Mouse (Mus musculus): ENCODE data around the gene Cdh8.
"Not testable (repeated sequence)": the region's sequence is repeated elsewhere in the genome, so short reads cannot be mapped to it uniquely, and the experiment has no call there.

Gene Cdh8

DNA sequence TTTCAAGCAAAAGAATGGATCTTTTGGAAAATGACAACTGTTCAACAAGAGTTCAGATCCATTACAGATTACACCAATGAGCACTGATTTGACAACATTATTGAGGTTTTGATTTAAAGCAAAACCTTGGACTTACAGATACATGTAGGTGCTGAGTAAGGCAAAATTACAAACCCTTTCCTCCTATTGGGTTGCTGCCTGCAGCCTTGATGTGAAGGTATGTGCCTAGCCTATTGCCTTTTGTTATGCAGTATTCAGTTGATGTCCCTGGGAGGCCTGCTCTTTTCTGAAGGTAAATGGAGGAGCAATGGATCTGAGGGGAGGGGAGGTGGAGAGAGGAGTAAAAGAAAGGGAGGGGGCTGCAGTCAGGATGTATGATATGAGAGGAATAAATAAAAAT is 135.9 kb downstream of the Cdh8 start:
- in situ Hi-C loops (cut with MboI): no loop called here

GRCm38 (mm10) chr8:99267133-99267532 is 149.1 kb downstream of the Cdh8 start:
- in situ Hi-C loops (cut with MboI): no loop called here

GRCm38 (mm10) chr8:99234372-99234771 is 181.9 kb downstream of the Cdh8 start:
- in situ Hi-C loops (cut with MboI): no loop called here

- in situ Hi-C loops (cut with MboI): no loop called here
These were observed 192.6 kb downstream of the Cdh8 start for GRCm38 (mm10) chr8:99223697-99224096.

GRCm38 (mm10) chr8:99205194-99205593 is 211.1 kb downstream of the Cdh8 start:
- in situ Hi-C loops (cut with MboI): no loop called here

- in situ Hi-C loops (cut with MboI): no loop called here
These were observed 225.6 kb downstream of the Cdh8 start for GRCm38 (mm10) chr8:99190643-99191042.

DNA sequence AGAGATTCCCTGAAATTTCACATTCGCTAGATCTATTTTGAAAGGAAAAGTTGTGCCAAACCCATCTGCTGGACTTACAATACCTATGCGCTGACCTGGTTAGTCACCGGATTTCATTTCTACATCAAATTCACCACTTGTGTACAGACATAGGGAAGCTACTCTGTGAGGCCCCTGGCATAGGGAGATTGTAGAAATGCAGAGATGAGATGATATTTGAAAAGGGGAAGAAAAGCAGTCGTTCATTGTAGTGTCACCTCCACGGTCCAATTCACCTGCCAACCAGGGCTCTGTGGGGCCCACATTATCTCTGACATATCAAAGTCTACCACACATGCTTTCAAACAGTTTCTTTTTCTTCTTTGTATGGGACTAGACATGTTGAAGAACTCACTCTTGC is 229.4 kb downstream of the Cdh8 start:
- in situ Hi-C loops (cut with MboI): no loop called here

DNA sequence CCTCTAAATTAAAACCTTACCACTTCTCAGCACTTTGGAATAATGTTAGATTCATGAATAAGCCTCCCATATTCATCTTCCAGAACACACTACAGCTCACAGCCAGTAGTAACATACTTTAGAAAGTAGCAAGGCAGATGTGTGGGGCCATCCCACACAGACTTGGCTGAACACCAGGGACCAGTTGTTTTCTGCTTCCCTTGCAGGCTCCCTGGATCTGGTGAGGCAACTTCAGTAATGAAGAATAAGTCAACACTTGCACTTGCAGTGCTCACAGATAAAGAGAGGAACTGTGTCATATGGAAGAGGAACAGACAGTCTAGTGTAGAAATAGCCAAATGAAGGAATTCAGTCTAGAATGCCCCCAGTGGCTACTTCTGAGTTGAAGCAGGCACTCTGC is 232.1 kb downstream of the Cdh8 start:
- in situ Hi-C loops (cut with MboI): no loop called here

DNA sequence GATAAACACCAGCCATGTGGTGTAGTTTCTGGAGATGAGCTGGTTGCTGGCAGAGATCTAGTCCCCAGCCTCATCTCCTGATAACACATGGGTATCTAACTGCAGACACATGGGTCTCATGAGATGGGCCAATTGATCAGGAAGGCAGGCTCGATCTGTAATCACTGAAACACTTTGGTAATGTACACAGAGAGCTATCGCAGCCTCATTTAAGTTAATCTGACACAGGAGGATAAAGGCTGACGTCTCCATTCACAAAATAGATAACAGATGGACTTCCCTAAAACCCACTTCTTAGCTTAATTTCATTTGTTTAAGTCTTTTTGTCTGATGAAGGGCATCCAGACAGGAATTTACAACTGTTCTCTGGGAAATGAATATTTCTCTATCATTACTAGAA is 249.3 kb downstream of the Cdh8 start:
- in situ Hi-C loops (cut with MboI): no loop called here

GRCm38 (mm10) chr8:99161633-99162032 is 254.6 kb downstream of the Cdh8 start:
- in situ Hi-C loops (cut with MboI): no loop called here

DNA sequence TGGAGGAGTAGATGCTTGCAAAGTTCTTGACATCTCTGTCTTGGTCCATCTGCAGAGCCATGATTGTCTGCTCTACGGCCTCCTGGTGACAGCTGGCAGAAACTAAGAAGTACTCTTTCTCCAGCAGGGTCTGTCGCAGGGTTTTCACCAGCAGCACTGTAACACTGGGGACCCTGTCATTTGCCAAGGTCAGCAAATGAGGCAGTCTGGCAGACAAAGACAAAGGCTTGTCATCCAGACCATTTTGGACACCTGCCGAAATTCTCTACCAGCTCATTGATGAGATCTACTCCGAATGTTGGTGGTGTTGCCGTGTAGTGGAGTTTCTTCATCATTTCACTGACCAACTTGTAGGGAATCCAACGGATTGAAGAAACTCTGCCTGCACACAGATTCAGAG is 270.8 kb downstream of the Cdh8 start:
- in situ Hi-C loops (cut with MboI): no loop called here

DNA sequence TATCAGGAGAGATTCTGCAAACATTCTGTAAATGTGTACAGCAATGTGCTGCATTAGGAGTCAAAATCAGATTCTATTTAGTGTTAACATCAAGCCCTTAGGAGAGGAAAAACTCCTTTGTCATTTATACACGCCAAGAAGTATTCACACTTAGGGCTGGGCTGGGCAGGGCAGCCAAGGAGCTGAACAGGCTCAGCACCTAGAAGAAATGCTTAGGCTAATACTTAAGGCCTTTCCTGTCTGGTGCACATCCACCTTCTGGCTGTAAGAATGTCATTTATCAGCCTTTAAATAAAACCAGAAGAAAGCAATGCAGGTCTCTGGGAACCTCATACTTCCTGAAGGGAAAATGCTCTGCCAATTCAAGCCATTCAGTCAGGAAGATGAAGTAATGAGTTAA is 271.5 kb downstream of the Cdh8 start:
- in situ Hi-C loops (cut with MboI): not testable (repeated sequence)

DNA sequence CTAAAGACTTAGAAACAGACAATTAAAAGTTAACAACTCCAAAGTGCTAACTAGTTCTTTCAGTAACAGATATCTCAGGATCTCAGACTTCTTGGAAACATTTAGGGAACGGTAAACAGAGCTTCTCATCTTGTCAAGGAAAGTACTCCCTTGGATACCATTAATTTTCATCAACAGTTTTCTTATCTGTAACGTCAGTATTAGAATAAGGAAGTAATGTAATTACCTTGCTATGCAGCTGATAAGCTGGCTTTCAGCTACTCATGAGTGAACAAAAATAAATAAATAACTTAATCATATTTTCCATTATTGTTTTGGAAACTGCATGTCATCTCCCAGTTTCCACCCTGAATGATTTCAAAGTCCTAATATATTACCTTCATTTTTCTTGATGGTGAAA is 317.8 kb downstream of the Cdh8 start:
- in situ Hi-C loops (cut with MboI): no loop called here

DNA sequence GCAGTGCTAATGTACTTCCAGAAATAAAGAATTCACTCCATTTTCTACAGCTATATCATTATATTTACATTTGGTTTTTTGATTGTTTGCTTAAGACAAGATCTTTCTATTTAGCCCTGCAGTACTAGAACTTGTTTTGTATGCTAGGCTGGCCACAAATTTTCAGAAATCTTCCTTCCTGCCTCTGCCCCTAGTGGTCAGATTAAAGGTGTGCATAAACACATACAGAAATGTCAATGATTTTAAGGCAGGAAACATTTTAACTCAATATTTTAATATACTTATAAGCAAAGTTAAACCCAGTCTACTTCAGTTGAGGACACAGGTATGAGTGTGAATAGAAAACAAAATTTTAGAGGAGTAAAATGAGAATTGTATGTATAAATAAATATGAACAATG is 364.9 kb downstream of the Cdh8 start:
- in situ Hi-C loops (cut with MboI): no loop called here

DNA sequence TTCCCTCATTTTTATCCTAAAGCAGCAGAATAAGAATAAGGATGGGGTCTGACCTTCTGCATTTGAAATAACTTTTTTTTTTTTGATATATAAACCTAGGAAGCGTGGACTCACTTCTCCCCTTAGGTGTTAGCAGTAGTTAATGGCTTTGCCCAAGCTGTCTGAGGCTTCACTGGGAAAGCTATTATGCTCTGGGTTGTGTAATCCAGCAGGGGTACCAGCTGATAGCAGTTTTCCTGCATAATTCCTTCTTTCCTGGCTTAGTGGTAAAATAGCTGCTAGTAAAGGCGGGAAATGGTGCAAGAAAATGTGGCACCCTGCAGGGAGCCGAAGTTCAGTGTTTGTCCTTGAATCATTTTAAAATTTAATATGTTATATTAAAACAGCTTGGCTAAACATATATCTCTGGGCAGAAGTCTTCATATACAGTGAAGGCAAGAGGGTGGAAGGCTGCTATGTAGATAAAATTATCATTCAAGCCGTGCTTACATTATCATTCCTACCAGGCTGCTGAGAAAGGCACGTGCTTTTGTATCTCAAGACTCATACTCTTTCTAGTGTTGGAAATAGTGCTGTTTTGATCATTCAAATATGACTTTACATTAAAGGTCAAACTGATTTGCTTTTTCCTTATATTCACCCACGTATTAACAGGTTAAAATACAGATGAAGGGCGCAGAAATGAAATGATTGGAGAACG is 367.5 kb downstream of the Cdh8 start:
- in situ Hi-C loops (cut with MboI): no loop called here

DNA sequence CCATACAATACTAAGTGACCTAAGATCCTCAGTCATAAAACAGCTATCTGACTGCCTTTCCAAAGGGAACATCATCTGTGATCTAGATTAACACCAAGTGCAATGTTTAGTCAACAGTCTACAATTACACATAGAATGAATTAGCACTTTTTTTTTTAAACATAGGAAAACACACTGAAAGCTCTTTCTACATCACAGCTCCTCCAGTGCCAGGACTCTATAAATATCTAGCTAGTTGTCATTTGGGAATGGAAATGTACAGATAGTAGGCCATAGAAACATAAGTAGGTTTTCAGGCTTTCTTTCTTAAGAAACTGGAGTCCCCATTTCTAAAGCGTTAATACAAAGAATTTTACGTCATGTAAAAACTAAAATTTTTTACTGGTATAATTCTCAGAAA is 375.8 kb downstream of the Cdh8 start:
- in situ Hi-C loops (cut with MboI): no loop called here

GRCm38 (mm10) chr8:99031060-99031459 is 385.2 kb downstream of the Cdh8 start:
- in situ Hi-C loops (cut with MboI): no loop called here

All from mature B cell (primary cell).